Mouse (Mus musculus) 3T3-L1 (cell line): ENCODE results near the gene Tmem185b.
A peak's percentile ranks its signal among the peaks of the same experiment; 100 is the strongest.

ENCODE experiments used
- DNase-seq: peaks from one replicate; pipeline ENCODE4 v3.0.0-alpha.2; 2015; ENCODE audit warnings: low read depth, low spot score

Gene Tmem185b

GRCm38 (mm10) chr1:119503181-119503580 lies 22.8 kb upstream of the Tmem185b start:
- DNase-seq = no peak

DNA sequence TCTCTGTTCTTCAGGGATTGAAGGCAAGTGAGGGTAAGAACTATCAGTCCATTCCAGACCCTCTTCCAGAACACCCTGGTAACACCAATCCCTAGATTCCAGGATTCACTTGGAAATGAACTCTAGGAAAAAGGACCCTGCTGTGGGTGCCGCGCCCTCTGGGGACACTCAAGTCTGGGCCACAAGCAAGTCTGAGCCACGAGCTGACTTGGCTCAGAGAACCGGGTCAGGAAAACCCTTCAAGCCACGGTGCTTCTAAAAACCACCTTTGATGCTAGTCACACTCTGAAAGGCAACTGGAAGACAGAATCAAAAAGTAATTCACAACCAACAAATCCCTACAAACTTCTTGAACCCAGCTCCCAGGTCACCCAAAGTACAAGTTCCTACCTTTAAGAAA lies 22.2 kb upstream of the Tmem185b start:
- DNase-seq = peak; percentile 30

- DNase-seq = peak; percentile 99
Observed at GRCm38 (mm10) chr1:119504260-119505062, 21.5 kb upstream of the Tmem185b start, which contains the start of gene Ralb. Gene Ralb, minus strand, starts transcription at chr1:119504794.

- DNase-seq = no peak
Observed at GRCm38 (mm10) chr1:119505951-119506350, 20.0 kb upstream of the Tmem185b start.

- peak; percentile 51 for DNase-seq
Observed at GRCm38 (mm10) chr1:119508548-119508947, 17.4 kb upstream of the Tmem185b start.

GRCm38 (mm10) chr1:119509474-119509873 lies 16.5 kb upstream of the Tmem185b start:
- peak; percentile 87 for DNase-seq

DNA sequence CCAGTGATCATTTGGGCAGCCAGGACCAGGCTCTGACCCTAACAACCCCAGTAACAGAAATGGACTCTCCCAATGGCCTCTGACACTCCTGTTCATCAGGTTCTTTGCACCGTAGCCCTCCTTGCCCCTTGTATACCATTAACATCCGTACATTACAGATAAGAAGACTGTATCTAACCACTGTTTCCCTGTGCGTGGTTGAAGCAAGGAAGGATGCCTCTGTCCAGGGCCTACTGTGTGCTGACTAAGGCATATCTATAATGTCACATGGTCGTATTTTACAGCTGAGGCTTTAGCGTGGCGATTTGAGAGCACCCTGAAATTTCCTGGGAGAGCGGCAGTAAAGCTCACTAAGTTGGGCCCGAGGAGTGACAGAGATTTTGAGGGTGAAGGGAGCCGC lies 15.6 kb upstream of the Tmem185b start:
- no peak for DNase-seq

DNA sequence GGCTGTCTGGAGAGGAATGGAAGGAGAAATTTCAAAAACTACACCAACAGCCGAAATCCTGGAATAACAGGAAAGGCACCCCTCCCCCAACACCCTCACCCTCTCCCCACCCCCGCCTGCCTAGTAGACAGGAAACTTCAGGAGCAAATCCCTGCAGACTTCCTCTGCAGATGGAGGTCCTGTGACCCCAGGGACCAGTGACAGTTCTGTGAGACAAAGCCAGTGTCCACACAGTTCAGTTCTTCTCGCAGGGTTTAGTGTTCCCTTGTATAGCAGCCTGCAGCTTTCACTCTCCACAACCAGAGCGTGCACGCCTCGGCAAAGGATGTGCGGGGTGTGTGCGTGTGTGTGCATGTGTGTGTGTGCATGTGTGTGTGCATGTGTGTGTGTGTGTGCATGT lies 15.1 kb upstream of the Tmem185b start:
- no peak for DNase-seq

GRCm38 (mm10) chr1:119518060-119518459 lies 7.9 kb upstream of the Tmem185b start:
- DNase-seq = no peak

DNA sequence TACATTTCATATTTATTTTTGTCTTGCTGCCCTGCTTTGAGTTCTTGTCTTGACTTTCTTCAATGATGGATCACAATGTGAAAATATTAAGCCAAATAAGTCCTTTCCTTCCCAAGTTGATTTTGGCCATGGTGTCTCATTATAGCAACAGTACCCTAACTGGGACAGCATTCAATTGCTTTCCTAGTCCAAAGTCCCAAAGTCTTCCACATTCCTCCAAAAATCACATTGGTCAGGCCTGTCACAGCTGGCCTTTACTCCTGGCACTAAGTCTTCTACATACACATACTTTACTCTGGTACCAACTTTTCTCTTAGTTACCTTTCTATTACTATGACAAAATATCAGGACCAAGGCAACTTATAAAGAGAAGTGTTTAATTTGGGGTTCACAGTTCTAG lies 7.2 kb upstream of the Tmem185b start:
- no peak for DNase-seq

DNA sequence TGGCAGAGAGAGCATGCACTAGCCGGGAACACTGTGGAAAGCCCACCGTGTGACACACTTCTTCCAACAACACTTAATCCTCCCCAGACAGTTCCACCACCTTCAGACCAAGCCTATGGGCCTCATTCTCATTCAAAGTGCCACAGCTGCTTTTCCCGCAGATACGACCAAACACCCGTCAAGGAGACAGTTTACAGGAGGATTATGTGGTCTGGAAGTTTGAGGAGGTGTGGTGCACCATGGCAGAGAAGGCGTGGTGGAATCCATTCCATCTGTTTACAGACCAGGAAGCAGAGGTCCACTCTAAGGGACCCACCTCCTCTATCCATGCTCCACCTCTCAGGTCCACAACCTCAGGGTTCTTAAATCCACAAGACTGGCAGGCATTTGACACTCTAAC lies 6.7 kb upstream of the Tmem185b start:
- no peak for DNase-seq

DNA sequence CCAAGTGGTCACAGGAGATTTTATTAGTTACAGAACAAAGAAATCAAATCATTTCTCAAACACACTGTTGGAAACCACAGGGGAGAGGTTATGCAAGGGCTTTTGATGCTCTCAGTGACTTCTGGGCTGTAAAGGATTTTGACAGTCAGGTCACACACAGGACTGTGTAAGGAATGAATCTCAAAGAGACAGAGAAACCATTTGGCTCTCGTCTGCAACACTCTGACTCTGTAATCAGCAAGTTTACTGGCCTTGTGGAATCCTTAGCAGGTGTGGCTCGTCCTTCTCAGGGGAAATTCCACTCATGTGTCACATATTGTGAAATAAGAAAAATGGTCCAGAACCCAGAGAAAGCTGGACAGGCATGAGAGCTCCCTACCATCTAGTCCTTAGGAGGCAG lies 4.9 kb upstream of the Tmem185b start:
- peak; percentile 42 for DNase-seq

DNA sequence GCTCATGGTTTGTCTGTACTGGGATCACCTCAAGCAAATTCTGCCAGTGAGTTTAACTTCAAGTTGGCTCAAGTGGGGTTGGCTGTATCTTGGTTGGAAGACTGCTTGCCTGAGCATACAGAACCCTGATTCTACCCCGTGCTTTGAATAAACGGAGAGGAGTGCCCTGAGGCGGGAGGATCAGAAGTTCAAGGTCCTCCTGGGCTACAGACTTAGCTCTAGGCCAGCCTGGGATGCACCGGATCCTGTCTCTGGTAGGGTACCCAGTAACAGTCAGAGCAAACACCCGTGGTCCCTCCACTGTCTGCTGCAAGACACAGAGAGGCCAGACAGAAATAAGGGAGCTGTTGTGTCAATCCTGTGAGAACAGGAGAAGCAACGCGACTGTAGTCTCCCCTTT lies 4.3 kb upstream of the Tmem185b start:
- DNase-seq = no peak

DNA sequence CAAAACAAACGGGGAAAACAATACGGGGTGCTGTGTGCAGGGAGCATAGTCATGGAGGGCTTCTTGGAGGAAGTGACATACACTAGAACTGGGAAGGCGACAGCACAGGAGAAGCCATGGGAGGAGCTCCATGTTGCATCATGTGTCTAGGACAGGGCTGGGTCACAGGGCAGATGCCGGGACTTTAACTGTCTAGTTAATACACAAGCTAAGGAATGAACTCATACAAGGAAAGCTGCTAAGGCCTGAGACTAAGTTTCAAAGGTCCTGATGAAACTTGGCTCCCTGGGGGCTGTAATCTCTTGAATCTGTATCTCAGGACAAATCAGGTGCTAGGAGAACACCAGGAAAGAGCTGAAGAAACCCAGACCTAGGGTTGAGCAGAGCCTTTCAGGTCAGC lies 3.2 kb upstream of the Tmem185b start:
- DNase-seq = no peak

DNA sequence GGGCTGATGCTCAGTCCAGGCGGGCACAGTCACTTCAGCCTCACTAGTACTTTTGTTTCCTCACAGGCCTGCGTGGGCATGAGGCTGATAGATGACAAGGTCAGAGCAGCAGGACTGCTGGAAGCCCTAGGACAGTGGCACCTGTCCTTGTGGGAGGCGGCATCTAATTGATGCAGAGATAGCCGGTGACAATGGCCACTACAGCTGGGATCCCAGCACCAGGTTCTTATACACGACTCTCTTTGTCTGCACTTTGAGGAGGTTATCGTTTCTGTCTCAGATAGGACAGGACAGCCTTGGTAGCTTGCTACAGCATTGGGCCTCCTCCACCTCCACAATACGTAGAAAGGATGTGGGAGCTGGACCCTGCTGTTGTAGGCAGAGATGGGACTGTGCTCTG lies 2.6 kb upstream of the Tmem185b start:
- no peak for DNase-seq

DNA sequence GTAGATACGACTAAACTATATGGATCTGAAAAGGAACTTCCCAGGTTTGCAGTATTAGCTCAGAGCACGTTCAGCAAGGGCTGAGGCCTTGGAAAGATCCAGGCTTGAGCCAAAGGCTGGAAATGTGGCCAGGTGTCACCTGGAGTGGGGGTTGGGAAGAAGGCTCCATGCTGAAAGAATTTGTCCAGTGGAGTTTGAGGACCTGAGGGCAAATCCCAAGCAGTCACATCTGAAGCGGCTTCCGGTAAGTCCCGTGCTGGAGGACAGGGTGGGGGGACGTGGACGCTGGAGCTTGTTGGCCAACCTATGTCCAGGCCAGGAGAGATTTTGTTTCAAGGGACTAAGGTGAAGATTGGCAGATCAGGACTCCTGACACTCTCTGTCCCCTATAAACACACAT lies 2.1 kb upstream of the Tmem185b start:
- no peak for DNase-seq

DNA sequence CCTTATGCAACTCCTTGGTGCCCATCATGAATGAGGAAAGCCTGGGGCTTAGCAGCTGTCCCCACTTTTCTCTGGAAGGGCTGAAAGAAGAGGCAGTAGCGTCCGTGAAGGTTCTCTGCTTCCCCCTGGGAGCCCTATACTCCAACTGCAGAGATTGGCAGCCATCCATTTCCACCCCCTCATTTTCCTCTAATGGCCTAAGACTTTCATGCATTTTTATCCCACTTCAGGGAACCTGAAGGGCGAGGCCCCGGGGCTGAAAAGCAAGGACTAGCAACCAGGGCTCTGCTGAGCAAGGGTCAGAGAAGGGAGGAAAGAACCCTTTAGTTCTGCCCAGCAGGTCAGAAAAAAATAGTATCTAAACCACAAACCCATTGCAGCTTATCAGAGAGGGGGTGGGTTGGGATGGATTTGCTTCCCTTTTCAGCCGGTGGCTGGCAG lies 936 bp upstream of the Tmem185b start:
- DNase-seq = peak; percentile 69

- DNase-seq = no peak
Observed at GRCm38 (mm10) chr1:119530941-119531340, 5.0 kb downstream of the Tmem185b start.

- DNase-seq = no peak
Observed at GRCm38 (mm10) chr1:119532165-119532564, 6.2 kb downstream of the Tmem185b start.

DNA sequence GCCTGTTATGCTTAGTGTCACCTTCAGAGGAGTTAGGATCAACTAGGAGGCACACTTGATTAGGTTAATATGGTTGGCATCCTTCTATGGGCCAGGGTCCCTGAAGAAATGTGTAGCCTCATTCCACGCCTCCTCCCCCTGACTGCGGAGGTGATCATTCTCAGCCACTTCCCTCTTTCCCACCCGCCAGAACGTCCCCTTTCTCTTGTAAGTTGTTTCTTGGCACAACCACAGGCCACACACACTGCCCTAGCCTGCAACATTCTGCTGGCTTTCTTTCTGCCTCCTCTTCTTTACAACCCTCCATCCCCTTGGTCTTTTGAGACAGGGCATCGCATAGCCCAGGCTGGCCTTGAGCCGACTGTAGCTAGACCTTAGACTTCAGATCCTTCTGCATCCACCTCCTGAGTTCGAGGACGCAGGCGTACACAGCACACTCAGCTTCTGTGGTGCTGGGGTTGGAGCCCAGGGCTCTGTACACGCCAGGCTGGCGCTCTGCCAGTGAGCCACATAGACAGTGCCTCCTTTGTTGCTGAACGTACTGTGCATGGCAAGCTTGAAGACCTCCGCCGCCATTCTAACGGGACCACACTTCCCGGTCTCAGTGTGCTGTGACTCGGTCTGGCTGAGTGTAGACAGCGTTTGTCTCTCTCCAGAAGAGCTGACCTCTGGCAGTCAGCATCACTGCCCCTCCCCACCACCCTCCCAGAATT lies 7.3 kb downstream of the Tmem185b start:
- no peak for DNase-seq

DNA sequence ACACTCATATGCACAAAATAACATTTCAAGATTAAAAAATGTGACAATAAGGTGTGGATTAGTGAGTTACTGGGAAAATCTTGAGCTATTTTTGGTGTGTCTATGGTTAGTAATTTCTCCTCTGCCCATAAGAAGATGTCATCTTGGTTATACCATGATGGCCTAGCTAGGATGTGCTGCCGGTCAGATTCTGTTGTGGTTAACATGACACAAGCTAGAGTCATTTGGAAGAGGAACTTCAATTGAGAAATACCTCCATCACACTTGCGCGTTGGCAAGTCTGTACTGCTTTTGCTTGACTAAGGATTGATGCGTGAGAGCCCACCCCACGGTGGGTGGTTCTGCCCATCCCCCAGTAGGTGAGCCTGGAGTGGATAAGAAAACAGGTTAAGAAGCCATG lies 8.4 kb downstream of the Tmem185b start:
- no peak for DNase-seq

GRCm38 (mm10) chr1:119536122-119536521 lies 10.2 kb downstream of the Tmem185b start:
- DNase-seq = peak; percentile 18

GRCm38 (mm10) chr1:119537651-119538050 lies 11.7 kb downstream of the Tmem185b start:
- no peak for DNase-seq
